Mouse (Mus musculus): ENCODE results near the gene Fgfr2.

Fgfr2 gene

DNA sequence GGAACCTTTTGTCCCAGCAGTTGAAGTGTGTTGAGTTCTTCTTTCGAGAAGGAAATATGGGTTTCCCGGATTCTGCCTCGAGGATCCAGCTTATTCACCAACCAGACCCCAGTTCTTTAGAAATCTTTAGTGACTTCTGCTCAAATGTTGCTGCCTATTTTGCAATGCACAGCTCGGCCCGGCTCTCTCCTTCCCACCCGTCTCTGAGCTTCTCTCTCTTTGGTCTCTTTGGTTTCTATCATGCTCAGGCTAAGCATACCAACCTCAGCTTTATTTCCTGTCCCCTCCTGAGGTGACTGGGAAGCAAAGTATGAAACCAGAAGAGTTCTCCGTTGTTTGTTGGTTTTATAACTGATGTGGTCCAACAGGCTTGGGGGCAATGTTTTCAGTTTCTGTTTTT lies 2306.9 kb downstream of the Fgfr2 start:
- peaks cover 41% of the 10 kb centered on the region for H3K27me3 ChIP-seq (ENCODE audit: insufficient read depth, low read length)
- TF ChIP-seq POU5F1 (IDR thresholded peaks at IDR 0.05; ENCODE audit: borderline replicate concordance, low read length) (no peak), NANOG (IDR thresholded peaks at IDR 0.05; ENCODE audit: borderline replicate concordance, low read length) (no peak), CTCF (conservative IDR thresholded peaks at IDR 0.05; ENCODE audit: low read length) (no peak)
- peaks cover 7% of the 10 kb centered on the region for H3K4me1 ChIP-seq (replicated peaks; ENCODE audit: low read depth, low read length)
- H3K9me3 ChIP-seq (ENCODE audit: low read length): no peaks in the 10 kb centered on the region
- no peaks in the 10 kb centered on the region for H3K36me3 ChIP-seq (ENCODE audit: insufficient read depth, low read length)
- no peak overlapping the region for H3K4me3 ChIP-seq (replicated peaks; ENCODE audit: low read length)

DNA sequence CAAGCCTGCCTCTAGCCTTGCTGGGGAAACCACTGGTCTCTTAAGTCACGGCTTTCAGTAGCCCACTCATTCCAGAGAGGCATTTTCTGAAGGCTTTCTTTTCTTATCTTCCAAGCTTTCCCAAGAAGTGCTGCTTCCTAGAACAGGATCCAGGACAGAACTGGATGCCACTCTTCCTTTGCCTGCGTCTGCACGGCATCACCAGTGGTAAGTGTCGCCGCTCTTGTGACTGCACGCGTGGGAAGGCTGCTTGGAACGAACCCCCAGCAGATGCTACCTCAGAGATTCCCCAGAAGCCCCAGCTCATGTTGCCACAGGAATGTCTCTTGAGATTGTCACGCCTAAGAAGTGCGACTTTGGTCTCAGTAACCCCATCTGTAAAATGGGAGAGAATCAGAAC lies 2307.5 kb downstream of the Fgfr2 start:
- no peaks in the 10 kb centered on the region for H3K36me3 ChIP-seq (ENCODE audit: insufficient read depth, low read length)
- TF ChIP-seq POU5F1 (IDR thresholded peaks at IDR 0.05; ENCODE audit: borderline replicate concordance, low read length) (no peak), NANOG (IDR thresholded peaks at IDR 0.05; ENCODE audit: borderline replicate concordance, low read length) (no peak), CTCF (conservative IDR thresholded peaks at IDR 0.05; ENCODE audit: low read length) (no peak)

DNA sequence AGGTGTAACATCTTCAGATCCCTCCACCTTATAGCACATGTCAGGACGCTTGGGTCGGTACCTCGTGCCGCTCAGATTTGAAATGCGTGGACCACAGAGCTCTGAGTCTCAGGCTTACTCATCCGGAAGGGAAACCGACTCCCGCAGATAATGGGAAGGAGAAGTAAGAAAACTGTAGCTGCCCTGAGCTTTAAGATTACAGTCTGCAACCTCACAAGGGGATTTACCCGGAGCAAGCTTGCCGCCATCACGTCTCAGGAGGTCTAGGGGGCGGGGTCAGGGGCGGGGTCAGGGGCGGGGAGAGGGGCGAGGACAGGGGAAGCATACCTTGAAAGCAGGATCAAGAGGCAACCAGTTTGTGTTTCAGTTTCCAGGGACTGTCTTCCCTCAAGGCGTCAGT lies 2310.7 kb downstream of the Fgfr2 start:
- TF ChIP-seq POU5F1 (IDR thresholded peaks at IDR 0.05; ENCODE audit: borderline replicate concordance, low read length) (no peak), NANOG (IDR thresholded peaks at IDR 0.05; ENCODE audit: borderline replicate concordance, low read length) (no peak), CTCF (conservative IDR thresholded peaks at IDR 0.05; ENCODE audit: low read length) (no peak)
- H3K36me3 ChIP-seq (ENCODE audit: insufficient read depth, low read length): no peaks in the 10 kb centered on the region
- peak overlapping the region; percentile 51; the same call in 1 of the 2 replicates for H3K4me3 ChIP-seq (replicated peaks; ENCODE audit: low read length)
- H3K4me1 ChIP-seq (replicated peaks; ENCODE audit: low read depth, low read length): peaks cover 16% of the 10 kb centered on the region
- H3K9me3 ChIP-seq (ENCODE audit: low read length): no peaks in the 10 kb centered on the region
- H3K27me3 ChIP-seq (ENCODE audit: insufficient read depth, low read length): peaks cover 39% of the 10 kb centered on the region

More for the DNA sequence above, 2307.5 kb downstream of the Fgfr2 start:
- Histone ChIP-seq H3K4me3 (replicated peaks; ENCODE audit: low read length) (no peak overlapping the region), H3K9me3 (ENCODE audit: low read length) (no peaks in the 10 kb centered on the region), H3K4me1 (replicated peaks; ENCODE audit: low read depth, low read length) (peaks cover 7% of the 10 kb centered on the region), H3K27me3 (ENCODE audit: insufficient read depth, low read length) (peaks cover 47% of the 10 kb centered on the region)

DNA sequence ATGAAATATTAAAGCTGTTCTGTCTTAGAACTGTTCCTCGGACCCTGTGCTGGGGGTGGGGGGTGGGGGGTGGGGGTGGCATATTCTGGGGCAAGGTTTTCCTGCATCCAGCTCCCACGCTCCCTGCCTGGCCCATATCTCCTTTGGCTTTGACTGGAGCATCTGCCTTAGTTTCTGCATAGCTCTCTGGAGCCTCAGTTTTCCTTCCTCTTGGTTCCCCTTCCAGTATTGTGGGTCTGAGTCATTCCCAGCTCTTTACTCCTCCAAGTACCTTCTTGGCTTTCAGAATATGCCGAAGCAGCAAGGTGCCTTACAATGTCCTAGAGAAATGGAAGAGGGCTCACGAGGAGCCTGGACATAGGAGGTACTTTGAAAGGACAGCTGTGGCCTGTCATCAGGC lies 2312.9 kb downstream of the Fgfr2 start:
- Histone ChIP-seq H3K4me1 (replicated peaks; ENCODE audit: low read depth, low read length) (peaks cover 18% of the 10 kb centered on the region), H3K27me3 (ENCODE audit: insufficient read depth, low read length) (peaks cover 28% of the 10 kb centered on the region), H3K9me3 (ENCODE audit: low read length) (no peaks in the 10 kb centered on the region), H3K4me3 (replicated peaks; ENCODE audit: low read length) (no peak overlapping the region), H3K36me3 (ENCODE audit: insufficient read depth, low read length) (no peaks in the 10 kb centered on the region)
- TF ChIP-seq CTCF (conservative IDR thresholded peaks at IDR 0.05; ENCODE audit: low read length): no peak
- no peak for TF ChIP-seq NANOG (IDR thresholded peaks at IDR 0.05; ENCODE audit: borderline replicate concordance, low read length)
- no peak for TF ChIP-seq POU5F1 (IDR thresholded peaks at IDR 0.05; ENCODE audit: borderline replicate concordance, low read length)

DNA sequence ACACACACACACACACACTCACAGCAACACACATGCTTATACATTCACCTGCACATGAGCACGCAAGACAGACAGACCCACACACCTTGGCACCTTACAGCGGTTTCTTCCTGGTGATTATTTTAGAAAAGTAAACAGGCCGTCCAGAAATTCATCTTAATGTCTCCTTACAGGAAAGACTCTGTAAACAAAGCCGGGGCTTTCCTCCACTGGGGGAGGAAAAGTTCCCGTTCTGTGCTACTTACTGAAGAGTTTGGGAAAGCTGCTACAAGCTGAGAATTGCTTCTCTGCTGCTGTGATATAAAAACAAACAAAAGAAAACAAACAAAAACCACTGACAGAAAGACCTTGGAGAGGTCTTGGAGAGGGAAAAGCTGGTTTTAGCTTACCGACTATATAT lies 2314.5 kb downstream of the Fgfr2 start:
- no peak for TF ChIP-seq NANOG (IDR thresholded peaks at IDR 0.05; ENCODE audit: borderline replicate concordance, low read length)
- no peak for TF ChIP-seq POU5F1 (IDR thresholded peaks at IDR 0.05; ENCODE audit: borderline replicate concordance, low read length)
- TF ChIP-seq CTCF (conservative IDR thresholded peaks at IDR 0.05; ENCODE audit: low read length): no peak
- Histone ChIP-seq H3K4me3 (replicated peaks; ENCODE audit: low read length) (no peak overlapping the region), H3K4me1 (replicated peaks; ENCODE audit: low read depth, low read length) (peaks cover 18% of the 10 kb centered on the region), H3K27me3 (ENCODE audit: insufficient read depth, low read length) (peaks cover 29% of the 10 kb centered on the region), H3K9me3 (ENCODE audit: low read length) (no peaks in the 10 kb centered on the region), H3K36me3 (ENCODE audit: insufficient read depth, low read length) (no peaks in the 10 kb centered on the region)

DNA sequence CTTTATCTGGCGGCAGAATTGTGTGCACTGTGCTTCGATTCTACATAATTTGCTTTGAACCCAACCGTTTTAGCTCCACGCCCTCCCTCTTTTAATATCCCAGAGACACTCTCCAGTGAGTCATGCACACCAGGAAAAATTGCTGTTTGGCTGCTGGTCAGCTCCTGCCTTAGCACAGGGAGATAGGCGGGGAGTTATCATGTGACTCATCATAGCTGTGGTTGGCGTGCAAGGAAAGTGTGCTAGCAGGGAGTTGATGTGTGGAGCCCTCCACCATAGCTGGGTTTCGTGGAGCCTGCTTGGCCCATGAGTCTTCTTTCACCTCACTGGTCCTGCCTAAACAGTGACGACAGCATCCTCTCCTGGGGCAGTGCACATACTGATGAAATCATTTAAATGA lies 2315.4 kb downstream of the Fgfr2 start:
- H3K4me3 ChIP-seq (replicated peaks; ENCODE audit: low read length): no peak overlapping the region
- H3K36me3 ChIP-seq (ENCODE audit: insufficient read depth, low read length): no peaks in the 10 kb centered on the region
- H3K9me3 ChIP-seq (ENCODE audit: low read length): no peaks in the 10 kb centered on the region
- H3K27me3 ChIP-seq (ENCODE audit: insufficient read depth, low read length): peaks cover 26% of the 10 kb centered on the region
- TF ChIP-seq CTCF (conservative IDR thresholded peaks at IDR 0.05; ENCODE audit: low read length): no peak
- TF ChIP-seq POU5F1 (IDR thresholded peaks at IDR 0.05; ENCODE audit: borderline replicate concordance, low read length): no peak
- TF ChIP-seq NANOG (IDR thresholded peaks at IDR 0.05; ENCODE audit: borderline replicate concordance, low read length): no peak
- peaks cover 24% of the 10 kb centered on the region for H3K4me1 ChIP-seq (replicated peaks; ENCODE audit: low read depth, low read length)

DNA sequence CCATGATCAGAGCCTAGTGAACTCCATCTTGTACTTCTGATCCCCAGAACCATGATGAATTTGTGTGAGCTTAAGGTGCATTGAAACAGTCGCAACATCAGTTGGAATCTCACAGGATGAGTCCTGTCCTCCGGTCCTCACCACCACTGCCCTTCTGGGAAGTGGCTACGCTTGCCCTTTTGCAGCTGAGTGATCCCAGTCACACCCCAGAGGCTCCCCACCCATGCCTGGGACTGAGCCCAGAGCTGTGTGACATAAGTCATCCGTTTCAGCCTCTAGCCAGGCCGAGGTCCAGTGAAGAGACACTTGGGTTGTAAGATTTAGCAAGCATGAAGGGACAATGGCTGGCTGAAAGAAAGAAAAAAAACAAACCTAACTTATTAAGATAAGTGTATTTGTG lies 2318.2 kb downstream of the Fgfr2 start:
- TF ChIP-seq POU5F1 (IDR thresholded peaks at IDR 0.05; ENCODE audit: borderline replicate concordance, low read length) (no peak), NANOG (IDR thresholded peaks at IDR 0.05; ENCODE audit: borderline replicate concordance, low read length) (no peak), CTCF (conservative IDR thresholded peaks at IDR 0.05; ENCODE audit: low read length) (no peak)
- Histone ChIP-seq H3K27me3 (ENCODE audit: insufficient read depth, low read length) (0 out of 2 replicates have a peak, but pooled peaks cover 6% of the 10 kb centered on the region), H3K36me3 (ENCODE audit: insufficient read depth, low read length) (no peaks in the 10 kb centered on the region), H3K9me3 (ENCODE audit: low read length) (no peaks in the 10 kb centered on the region), H3K4me3 (replicated peaks; ENCODE audit: low read length) (no peak overlapping the region), H3K4me1 (replicated peaks; ENCODE audit: low read depth, low read length) (peaks cover 19% of the 10 kb centered on the region)

DNA sequence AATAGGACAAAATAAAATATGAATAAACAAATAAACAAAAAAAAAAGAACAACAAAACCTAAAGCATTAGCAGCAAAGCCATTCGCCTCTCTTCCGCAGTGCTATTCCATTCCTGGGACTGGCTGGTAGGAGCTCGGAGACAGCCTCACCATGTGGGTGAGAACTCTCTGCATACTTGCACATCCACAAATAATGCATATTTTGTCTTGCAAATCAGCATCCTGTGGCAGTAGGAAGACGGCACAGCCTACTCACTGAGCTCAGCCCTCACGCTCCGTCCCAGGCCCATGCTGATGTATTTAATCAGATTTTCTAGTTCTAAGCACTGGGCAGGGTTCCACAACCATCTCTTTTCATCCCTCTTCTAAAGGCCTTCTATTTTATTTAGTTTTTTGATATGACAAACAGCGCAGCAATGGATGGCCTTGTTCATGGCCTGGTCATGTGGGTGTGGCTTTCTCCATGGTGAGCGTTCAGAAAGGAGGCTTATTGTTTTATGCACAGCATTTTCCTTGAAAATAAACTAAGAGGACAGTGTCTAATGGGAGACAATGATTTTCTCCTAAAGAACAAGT lies 2319.8 kb downstream of the Fgfr2 start:
- TF ChIP-seq CTCF (conservative IDR thresholded peaks at IDR 0.05; ENCODE audit: low read length): no peak
- no peak for TF ChIP-seq NANOG (IDR thresholded peaks at IDR 0.05; ENCODE audit: borderline replicate concordance, low read length)
- no peak for TF ChIP-seq POU5F1 (IDR thresholded peaks at IDR 0.05; ENCODE audit: borderline replicate concordance, low read length)
- Histone ChIP-seq H3K9me3 (ENCODE audit: low read length) (no peaks in the 10 kb centered on the region), H3K36me3 (ENCODE audit: insufficient read depth, low read length) (no peaks in the 10 kb centered on the region), H3K4me3 (replicated peaks; ENCODE audit: low read length) (no peak overlapping the region), H3K27me3 (ENCODE audit: insufficient read depth, low read length) (0 out of 2 replicates have a peak, but pooled peaks cover 6% of the 10 kb centered on the region), H3K4me1 (replicated peaks; ENCODE audit: low read depth, low read length) (peaks cover 19% of the 10 kb centered on the region)

DNA sequence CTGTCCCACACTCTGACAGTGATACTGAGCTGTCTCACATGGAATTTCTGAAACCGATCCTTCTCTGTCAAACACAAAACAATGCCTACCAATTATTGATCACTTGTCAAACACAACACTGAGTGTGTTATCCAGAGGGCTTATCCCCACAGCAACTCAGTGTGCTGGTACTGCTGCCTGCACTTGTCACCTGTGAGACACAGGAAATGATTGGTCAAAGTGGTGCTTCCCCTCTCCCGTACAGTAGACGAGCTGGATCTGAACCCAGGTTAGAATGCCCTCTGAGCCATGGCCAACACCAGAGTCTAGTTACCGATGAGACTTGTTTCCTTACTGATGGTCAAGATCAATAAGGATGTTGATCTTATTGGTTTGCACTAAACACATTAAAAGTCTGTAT lies 2321.3 kb downstream of the Fgfr2 start:
- Histone ChIP-seq H3K27me3 (ENCODE audit: insufficient read depth, low read length) (0 out of 2 replicates have a peak, but pooled peaks cover 6% of the 10 kb centered on the region), H3K36me3 (ENCODE audit: insufficient read depth, low read length) (no peaks in the 10 kb centered on the region), H3K4me1 (replicated peaks; ENCODE audit: low read depth, low read length) (peaks cover 18% of the 10 kb centered on the region), H3K4me3 (replicated peaks; ENCODE audit: low read length) (no peak overlapping the region), H3K9me3 (ENCODE audit: low read length) (no peaks in the 10 kb centered on the region)
- TF ChIP-seq CTCF (conservative IDR thresholded peaks at IDR 0.05; ENCODE audit: low read length) (no peak), NANOG (IDR thresholded peaks at IDR 0.05; ENCODE audit: borderline replicate concordance, low read length) (no peak), POU5F1 (IDR thresholded peaks at IDR 0.05; ENCODE audit: borderline replicate concordance, low read length) (no peak)

Measured in E14TG2a.4 (cell line).